Mouse (Mus musculus) right cerebral cortex, postnatal 14 days (tissue): ENCODE measurements at regions not wholly inside any gene's neighbourhood (a gene's known extent, or its start where the extent isn't known, plus 50 kb on each side); places are given as distances from the start of the nearest gene placed in this dataset.
A peak's percentile ranks its signal among the peaks of the same experiment; 100 is the strongest.

Source experiments
- DNase-seq: peaks from one replicate; pipeline ENCODE4 v3.0.0; 2022

GRCm38 (mm10) chr1:45575131-45575530 is 72.0 kb upstream of the Col5a2 start:
- no peak for DNase-seq

GRCm38 (mm10) chr1:45580466-45580865 is 77.4 kb upstream of the Col5a2 start:
- no peak for DNase-seq

- DNase-seq: no peak
Observed at GRCm38 (mm10) chr1:45587351-45588025, 84.4 kb upstream of the Col5a2 start.

- no peak for DNase-seq
Observed at GRCm38 (mm10) chr1:45597316-45597715, 94.2 kb upstream of the Col5a2 start.

- DNase-seq: no peak
Observed at GRCm38 (mm10) chr1:45599421-45599820, 96.3 kb upstream of the Col5a2 start.

GRCm38 (mm10) chr1:45600011-45600410 is 96.9 kb upstream of the Col5a2 start:
- no peak for DNase-seq

GRCm38 (mm10) chr1:45605571-45605970 is 102.5 kb upstream of the Col5a2 start:
- no peak for DNase-seq

- DNase-seq: no peak
Observed at GRCm38 (mm10) chr1:45608316-45608715, 105.2 kb upstream of the Col5a2 start.

GRCm38 (mm10) chr1:45619008-45619407 is 115.9 kb upstream of the Col5a2 start:
- DNase-seq: no peak

GRCm38 (mm10) chr1:45625921-45626320 is 122.8 kb upstream of the Col5a2 start:
- no peak for DNase-seq

GRCm38 (mm10) chr1:45626733-45627132 is 123.7 kb upstream of the Col5a2 start:
- no peak for DNase-seq

GRCm38 (mm10) chr1:45627840-45628239 is 124.8 kb upstream of the Col5a2 start:
- no peak for DNase-seq

- DNase-seq: no peak
Observed at GRCm38 (mm10) chr1:45647301-45647700, 144.2 kb upstream of the Col5a2 start.

GRCm38 (mm10) chr1:45653248-45653647 is 141.7 kb upstream of the Wdr75 start:
- DNase-seq: no peak

- DNase-seq: no peak
Observed at GRCm38 (mm10) chr1:45663882-45664520, 131.0 kb upstream of the Wdr75 start.

GRCm38 (mm10) chr1:45672443-45673156 is 122.4 kb upstream of the Wdr75 start:
- peak; percentile 52 for DNase-seq

- DNase-seq: no peak
Observed at GRCm38 (mm10) chr1:45675771-45676439, 119.1 kb upstream of the Wdr75 start.

- no peak for DNase-seq
Observed at GRCm38 (mm10) chr1:45679964-45680709, 114.8 kb upstream of the Wdr75 start.

GRCm38 (mm10) chr1:45700893-45701292 is 94.1 kb upstream of the Wdr75 start:
- no peak for DNase-seq

- no peak for DNase-seq
Observed at GRCm38 (mm10) chr1:45701516-45701915, 93.5 kb upstream of the Wdr75 start.

GRCm38 (mm10) chr1:45723369-45723768 is 71.6 kb upstream of the Wdr75 start:
- no peak for DNase-seq

GRCm38 (mm10) chr1:45732958-45733357 is 62.0 kb upstream of the Wdr75 start:
- DNase-seq: no peak

GRCm38 (mm10) chr1:45745136-45745535 is 49.8 kb upstream of the Wdr75 start:
- no peak for DNase-seq
